Mouse (Mus musculus): ENCODE results near the gene Olfr523.

The Olfr523 gene

GRCm38 (mm10) chr7:140179176-140179575, 6.2 kb downstream of the Olfr523 start:
- no peak for DNase-seq (ENCODE audit: low read depth, low spot score)

GRCm38 (mm10) chr7:140180692-140181091, 7.7 kb downstream of the Olfr523 start:
- DNase-seq (ENCODE audit: low read depth, low spot score) = no peak

GRCm38 (mm10) chr7:140184206-140184605, 11.2 kb downstream of the Olfr523 start:
- DNase-seq (ENCODE audit: low read depth, low spot score) = no peak

- no peak for DNase-seq (ENCODE audit: low read depth, low spot score)
Observed at GRCm38 (mm10) chr7:140186646-140187620, 13.9 kb downstream of the Olfr523 start.

GRCm38 (mm10) chr7:140187721-140188390, 14.8 kb downstream of the Olfr523 start:
- no peak for DNase-seq (ENCODE audit: low read depth, low spot score)

GRCm38 (mm10) chr7:140188391-140189328, 15.6 kb downstream of the Olfr523 start:
- no peak for DNase-seq (ENCODE audit: low read depth, low spot score)

GRCm38 (mm10) chr7:140190435-140190834, 17.4 kb downstream of the Olfr523 start:
- DNase-seq (ENCODE audit: low read depth, low spot score) = no peak

- no peak for DNase-seq (ENCODE audit: low read depth, low spot score)
Observed at GRCm38 (mm10) chr7:140192445-140192844, 19.4 kb downstream of the Olfr523 start.

- no peak for DNase-seq (ENCODE audit: low read depth, low spot score)
Observed at GRCm38 (mm10) chr7:140192851-140193250, 19.8 kb downstream of the Olfr523 start.

GRCm38 (mm10) chr7:140194031-140194430, 21.0 kb downstream of the Olfr523 start:
- DNase-seq (ENCODE audit: low read depth, low spot score) = no peak

GRCm38 (mm10) chr7:140196002-140196401, 23.0 kb downstream of the Olfr523 start:
- DNase-seq (ENCODE audit: low read depth, low spot score) = no peak

GRCm38 (mm10) chr7:140201090-140201489, 28.1 kb downstream of the Olfr523 start:
- no peak for DNase-seq (ENCODE audit: low read depth, low spot score)

GRCm38 (mm10) chr7:140205864-140206263, 32.8 kb downstream of the Olfr523 start, which contains the start of gene Olfr524:
Olfr524 (minus strand) TSS chr7:140205964.
- DNase-seq (ENCODE audit: low read depth, low spot score) = no peak

GRCm38 (mm10) chr7:140206904-140207303, 33.9 kb downstream of the Olfr523 start:
- no peak for DNase-seq (ENCODE audit: low read depth, low spot score)

- DNase-seq (ENCODE audit: low read depth, low spot score) = no peak
Observed at GRCm38 (mm10) chr7:140208153-140208552, 35.1 kb downstream of the Olfr523 start.

GRCm38 (mm10) chr7:140208677-140209076, 35.7 kb downstream of the Olfr523 start:
- no peak for DNase-seq (ENCODE audit: low read depth, low spot score)

- no peak for DNase-seq (ENCODE audit: low read depth, low spot score)
Observed at GRCm38 (mm10) chr7:140213841-140214240, 40.8 kb downstream of the Olfr523 start.

- DNase-seq (ENCODE audit: low read depth, low spot score) = no peak
Observed at GRCm38 (mm10) chr7:140217967-140218366, 45.0 kb downstream of the Olfr523 start, which contains the start of gene Cd163l1. Cd163l1 (plus strand) TSS chr7:140218267.

- no peak for DNase-seq (ENCODE audit: low read depth, low spot score)
Observed at GRCm38 (mm10) chr7:140219268-140219667, 46.3 kb downstream of the Olfr523 start.

- DNase-seq (ENCODE audit: low read depth, low spot score) = no peak
Observed at GRCm38 (mm10) chr7:140220375-140220774, 47.4 kb downstream of the Olfr523 start.

GRCm38 (mm10) chr7:140224209-140224608, 51.2 kb downstream of the Olfr523 start:
- DNase-seq (ENCODE audit: low read depth, low spot score) = no peak
